Mouse (Mus musculus): Measurements from ENCODE around the gene Spatc1l.

Gene Spatc1l

DNA sequence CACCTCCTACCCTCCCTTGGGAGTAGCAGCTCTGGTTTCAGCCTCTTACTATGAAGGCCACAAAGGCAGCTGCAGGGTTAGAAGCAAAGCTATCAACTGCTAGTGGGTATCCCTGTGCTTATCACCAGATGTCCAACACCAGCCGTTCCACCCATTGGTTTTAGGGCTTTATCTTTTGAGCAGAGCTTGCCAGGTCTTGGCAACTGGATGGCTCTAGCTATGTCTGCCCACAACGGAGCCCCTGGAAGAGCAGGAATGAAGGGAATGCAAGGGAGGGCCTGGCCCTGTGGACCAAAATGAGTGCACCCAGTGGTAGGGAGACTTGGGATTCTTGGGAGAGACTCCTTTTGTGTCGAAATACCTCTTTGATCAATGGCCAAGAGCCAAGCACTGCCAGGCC is 40.6 kb downstream of the Spatc1l start:
- no peak for DNase-seq

DNA sequence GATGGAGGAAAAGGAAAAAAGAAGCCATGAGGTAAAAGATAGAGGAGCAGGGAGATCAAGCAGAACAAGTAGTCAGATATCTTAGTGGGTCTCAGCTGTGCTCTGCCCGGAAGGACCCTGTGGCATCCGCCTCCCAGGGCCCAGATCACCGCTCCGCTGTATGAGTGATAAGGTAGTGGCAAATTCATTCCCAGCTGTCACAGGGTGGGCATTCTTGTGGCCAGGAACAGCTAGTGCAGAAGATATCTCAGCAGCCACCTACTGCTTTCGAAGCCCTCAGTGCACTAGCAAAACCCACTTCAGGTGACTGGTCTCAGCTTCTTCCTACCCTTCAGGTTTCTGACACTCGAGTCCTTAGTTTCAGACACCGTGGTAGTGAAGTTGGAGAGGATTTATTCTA is 50.4 kb downstream of the Spatc1l start:
- no peak for DNase-seq

Measured in lung, postnatal 14 days (tissue).